Mouse (Mus musculus): ENCODE measurements around the gene Kcnk16.

DNA sequence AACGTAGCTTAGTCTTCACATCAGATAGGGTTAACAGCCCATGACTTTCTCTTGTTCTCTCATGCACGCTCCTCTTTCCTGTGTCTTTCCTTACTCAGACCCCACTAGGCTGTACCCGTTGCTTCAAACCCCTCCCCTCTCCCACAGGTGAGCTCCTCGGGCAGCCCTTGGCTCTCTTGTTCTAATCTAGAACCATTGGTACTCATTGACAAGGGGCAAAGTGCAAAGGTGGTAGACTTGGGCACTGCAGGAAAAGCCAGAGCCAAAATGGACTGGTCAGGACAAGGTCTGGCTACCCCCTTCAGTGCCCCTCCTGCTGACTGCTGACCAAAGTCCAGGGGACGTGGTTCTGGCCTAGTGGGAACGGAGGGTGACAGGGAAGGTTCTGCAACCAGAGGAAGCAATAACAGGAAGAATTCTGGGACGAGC lies 38.9 kb downstream of the Kcnk16 start:
- no peak for TF ChIP-seq EP300 (optimal IDR thresholded peaks at IDR 0.05)
- no peak for TF ChIP-seq CTCF (IDR thresholded peaks at IDR 0.05; ENCODE audit: low read depth)
